Comparison of ENCODE assay signal across 8 mouse cellular contexts in the genomic region with DNA sequence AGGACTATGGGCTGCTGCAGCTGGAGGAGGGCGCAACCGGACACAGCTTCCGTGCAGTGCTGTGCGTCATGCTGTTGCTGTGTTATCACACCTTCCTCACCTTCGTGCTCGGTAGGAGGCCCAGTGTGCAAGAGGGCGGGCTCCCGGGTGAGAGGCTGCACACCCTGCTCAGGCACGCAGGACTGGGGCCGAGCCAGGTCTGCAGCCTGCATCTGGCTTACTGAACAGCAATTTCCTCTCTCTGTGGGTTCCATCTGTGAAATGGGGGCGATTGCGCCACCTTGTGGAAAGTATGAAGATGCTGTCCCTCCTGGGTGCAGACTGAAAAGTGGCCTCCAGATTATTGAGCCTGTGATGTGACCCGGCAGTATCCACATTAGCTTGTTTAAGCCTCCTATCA. TPM values are rescaled to one million over a fixed set of nuclear protein-coding genes. Genes with fewer than 3 reads are reported as not detected.
DNase-seq lines count a peak whose midpoint lies in the region; ATAC-seq and TF ChIP-seq lines count a peak whose summit lies in the region.

No protein-coding gene starts in this region.

- no peak overlapping the region for H3K4me2 ChIP-seq in intestine, postnatal 0 days (replicated peaks; ENCODE audit: low read depth)
- H3K4me2 ChIP-seq in liver, embryonic 14.5 days (ENCODE audit: low read depth) = no peak overlapping the region; the same call in 1 of the 2 replicates
- no peak overlapping the region for H3K4me2 ChIP-seq in neural tube, embryonic 14.5 days (ENCODE audit: low read depth, low read length)

- H3K27ac ChIP-seq in MEL (ENCODE audit: control insufficient read depth, low read depth, low read length) = no peak overlapping the region
- H3K27ac ChIP-seq in intestine, postnatal 0 days (ENCODE audit: low read depth, low read length) = no peak overlapping the region
- no peak overlapping the region for H3K27ac ChIP-seq in liver, embryonic 14.5 days
- H3K27ac ChIP-seq in neural tube, embryonic 14.5 days (ENCODE audit: low read depth, low read length) = no peak overlapping the region

- peak; percentile 8 to 55; a peak in 2 of 4 replicates for TF ChIP-seq EP300 in MEL (IDR thresholded peaks at IDR 0.05; ENCODE audit: low read depth in 1 of 2, low read length in 2 of 2)
- TF ChIP-seq EP300 in liver, embryonic 14.5 days (IDR thresholded peaks at IDR 0.05; ENCODE audit: low read depth) = no peak

- 26% methylated on average over 13 of the region's 13 CpGs for WGBS in intestine, postnatal 0 days
- 29% methylated on average over 13 of the region's 13 CpGs for WGBS in liver, embryonic 14.5 days (ENCODE audit: insufficient replicate concordance)
- 56% methylated on average over 13 of the region's 13 CpGs for WGBS in neural tube, embryonic 14.5 days

- no peaks in the 10 kb centered on the region for H3K79me2 ChIP-seq in MEL (ENCODE audit: control insufficient read depth, insufficient read depth, low read length, poor library complexity)

- TF ChIP-seq POLR2A in MEL (IDR thresholded peaks at IDR 0.05; ENCODE audit: control insufficient read depth in 1 of 2, insufficient read depth in 1 of 2, low read depth in 1 of 2, low read length in 2 of 2, poor library complexity in 1 of 2) = no peak

- ATAC-seq in intestine, postnatal 0 days = peak; percentile 93
- peak; percentile 73 for ATAC-seq in liver, embryonic 14.5 days (ENCODE audit: insufficient read depth)
- ATAC-seq in neural tube, embryonic 14.5 days (ENCODE audit: low read depth) = 0 out of 2 replicates have a peak, but pooled peaks have one; percentile 26

- 0 out of 2 replicates have a peak overlapping the region, but pooled peaks have one; percentile 0 for H3K9ac ChIP-seq in MEL (ENCODE audit: control insufficient read depth, low read depth, low read length, poor library complexity, severe bottlenecking)
- H3K9ac ChIP-seq in intestine, postnatal 0 days (ENCODE audit: low read depth, low read length) = no peak overlapping the region
- no peak overlapping the region for H3K9ac ChIP-seq in liver, embryonic 14.5 days (replicated peaks)
- no peak overlapping the region for H3K9ac ChIP-seq in neural tube, embryonic 14.5 days (replicated peaks; ENCODE audit: low read depth, low read length)

- H3K4me3 ChIP-seq in MEL (ENCODE audit: control insufficient read depth in 1 of 2, insufficient read depth in 1 of 2, low read depth in 2 of 2, low read length in 2 of 2) = peak overlapping the region in 1 of 2 experiments; percentile 6; a peak in 2 of 4 replicates
- no peak overlapping the region for H3K4me3 ChIP-seq in intestine, postnatal 0 days (ENCODE audit: low read depth, low read length)
- H3K4me3 ChIP-seq in liver, embryonic 14.5 days (ENCODE audit: insufficient read depth in 1 of 2, low read depth in 2 of 2, low read length in 2 of 2) = no peak overlapping the region
- no peak overlapping the region for H3K4me3 ChIP-seq in neural tube, embryonic 14.5 days (ENCODE audit: low read depth, low read length)

- peaks cover 0 to 9% of the 10 kb centered on the region in 2 experiments; a peak in 2 of 4 replicates for H3K4me1 ChIP-seq in MEL (ENCODE audit: control insufficient read depth in 1 of 2, insufficient read depth in 2 of 2, low read length in 2 of 2)
- no peaks in the 10 kb centered on the region for H3K4me1 ChIP-seq in intestine, postnatal 0 days (replicated peaks; ENCODE audit: control insufficient read depth, insufficient read depth, low read length)
- peaks cover 15% of the 10 kb centered on the region in 2 experiments; a peak in 3 of 4 replicates for H3K4me1 ChIP-seq in liver, embryonic 14.5 days (replicated peaks; ENCODE audit: control insufficient read depth in 2 of 2, insufficient read depth in 2 of 2, low read length in 1 of 2)
- H3K4me1 ChIP-seq in neural tube, embryonic 14.5 days (ENCODE audit: control insufficient read depth, insufficient read depth, low read length) = no peaks in the 10 kb centered on the region

- H3K9me3 ChIP-seq in MEL (replicated peaks; ENCODE audit: insufficient read depth, low read length) = no peaks in the 10 kb centered on the region
- H3K9me3 ChIP-seq in intestine, postnatal 0 days (ENCODE audit: control insufficient read depth) = no peaks in the 10 kb centered on the region
- H3K9me3 ChIP-seq in liver, embryonic 14.5 days (ENCODE audit: control insufficient read depth, low read length) = no peaks in the 10 kb centered on the region
- H3K9me3 ChIP-seq in neural tube, embryonic 14.5 days (ENCODE audit: control insufficient read depth, low read length) = no peaks in the 10 kb centered on the region

- TF ChIP-seq CTCF in MEL (IDR thresholded peaks at IDR 0.05 in 2 of 3, conservative IDR thresholded peaks at IDR 0.05 in 1 of 3; ENCODE audit: control insufficient read depth in 1 of 3, insufficient read depth in 1 of 3, low read depth in 2 of 3, low read length in 3 of 3, poor library complexity in 1 of 3, severe bottlenecking in 1 of 3) = peak; percentile 67 to 84 (median 75)
- peak; percentile 86 for TF ChIP-seq CTCF in intestine, postnatal 0 days (IDR thresholded peaks at IDR 0.05; ENCODE audit: low read depth)
- peak; percentile 94 for TF ChIP-seq CTCF in liver, embryonic 14.5 days (IDR thresholded peaks at IDR 0.05; ENCODE audit: low read depth)

- DNase-seq in 3T3-L1 (ENCODE audit: low read depth, low spot score) = peak; percentile 69
- DNase-seq in MEL (ENCODE audit: low read depth, low spot score) = peak; percentile 93
- DNase-seq in cerebellum, adult 9-11 months = peak; percentile 68
- DNase-seq in heart, adult 11 months = peak; percentile 96
- peak; percentile 72 to 76 (median 72) for DNase-seq in liver, embryonic 14.5 days (ENCODE audit: low read depth in 3 of 3, low spot score in 3 of 3)
- peak; percentile 59 for DNase-seq in urinary bladder, postnatal 25 days (ENCODE audit: low spot score)

- H3K36me3 ChIP-seq in MEL (ENCODE audit: control insufficient read depth in 1 of 2, insufficient read depth in 2 of 2, low read length in 2 of 2) = no peaks in the 10 kb centered on the region
- H3K36me3 ChIP-seq in intestine, postnatal 0 days (ENCODE audit: control insufficient read depth, insufficient read depth) = no peaks in the 10 kb centered on the region
- no peaks in the 10 kb centered on the region for H3K36me3 ChIP-seq in liver, embryonic 14.5 days (replicated peaks; ENCODE audit: control insufficient read depth, insufficient read depth, low read depth)
- no peaks in the 10 kb centered on the region for H3K36me3 ChIP-seq in neural tube, embryonic 14.5 days (ENCODE audit: control insufficient read depth, insufficient read depth, low read length)

- TF ChIP-seq RAD21 in MEL (IDR thresholded peaks at IDR 0.05; ENCODE audit: low read depth, low read length) = peak; percentile 78

- H3K27me3 ChIP-seq in MEL (ENCODE audit: control insufficient read depth in 1 of 2, insufficient read depth in 2 of 2, low read length in 2 of 2) = no peaks in the 10 kb centered on the region
- H3K27me3 ChIP-seq in intestine, postnatal 0 days (replicated peaks; ENCODE audit: control insufficient read depth, insufficient read depth, low read length) = no peaks in the 10 kb centered on the region
- H3K27me3 ChIP-seq in liver, embryonic 14.5 days (ENCODE audit: control insufficient read depth, insufficient read depth, low read length) = no peaks in the 10 kb centered on the region
- no peaks in the 10 kb centered on the region for H3K27me3 ChIP-seq in neural tube, embryonic 14.5 days (ENCODE audit: control insufficient read depth, insufficient read depth, low read length)

TF ChIP-seq in MEL, 35 proteins besides CTCF, POLR2A, EP300 and RAD21 (continues in another document):
- no peak for TF ChIP-seq CHD2 (IDR thresholded peaks at IDR 0.05; ENCODE audit: low read length)
- TF ChIP-seq BHLHE40 (IDR thresholded peaks at IDR 0.05; ENCODE audit: borderline replicate concordance, low read depth, low read length) = peak; percentile 21; the same call in 1 of the 2 replicates
- no peak for TF ChIP-seq ELF1 (IDR thresholded peaks at IDR 0.05; ENCODE audit: low read depth, low read length)
- TF ChIP-seq ETS1 (IDR thresholded peaks at IDR 0.05; ENCODE audit: low read depth, low read length) = peak; percentile 51
- no peak for TF ChIP-seq USF2 (IDR thresholded peaks at IDR 0.05; ENCODE audit: borderline replicate concordance in 1 of 2, insufficient read depth in 1 of 2, low read depth in 1 of 2, low read length in 2 of 2)
- TF ChIP-seq ZNF384 (IDR thresholded peaks at IDR 0.05; ENCODE audit: low read depth, low read length) = no peak
- TF ChIP-seq NRF1 (IDR thresholded peaks at IDR 0.05; ENCODE audit: insufficient read depth, low read depth, low read length, poor library complexity, severe bottlenecking) = peak; percentile 29; the same call in 1 of the 2 replicates
- peak; percentile 66; the same call in 1 of the 2 replicates for TF ChIP-seq SIN3A (IDR thresholded peaks at IDR 0.05; ENCODE audit: low read length)
- TF ChIP-seq SMC3 (IDR thresholded peaks at IDR 0.05; ENCODE audit: low read depth, low read length) = peak; percentile 83
- no peak for TF ChIP-seq JUND (IDR thresholded peaks at IDR 0.05; ENCODE audit: low read depth, low read length)
- no peak for TF ChIP-seq MEF2A (IDR thresholded peaks at IDR 0.05; ENCODE audit: extremely low read depth, insufficient replicate concordance, low read depth, low read length, poor library complexity, severe bottlenecking)
- no peak for TF ChIP-seq POLR2AphosphoS5 (IDR thresholded peaks at IDR 0.05; ENCODE audit: borderline replicate concordance, low read depth, low read length)
- no peak; the same call in 1 of the 2 replicates for TF ChIP-seq MYB (IDR thresholded peaks at IDR 0.05; ENCODE audit: low read depth, low read length)

RNA-seq across cellular contexts. Expression of a gene that starts 24.4 kb away (rescaled TPM):
- total RNA-seq in MEL (2012; rRNA removed) = 1.8 and 2.8 TPM in 2 replicates
- polyA plus RNA-seq in MEL (2012; ENCODE audit: insufficient read depth in 1 of 2, insufficient read length in 2 of 2, low read depth in 1 of 2, low replicate concordance in 2 of 2, missing spikeins in 1 of 2) = 1 to 10 TPM in 1 of 2 experiments, not detected in 1; 4.2 TPM
- polyA plus RNA-seq in intestine, postnatal 0 days (2015; fragmentation: Nextera tagmentation; extraction: Ambion mirVana) = 6.3 and 7.5 TPM in 2 replicates
- 8.7 and 11.7 TPM in 2 replicates for polyA plus RNA-seq in liver, embryonic 14.5 days (2012; rRNA removed)
- 13.6 and 15.4 TPM in 2 replicates for polyA plus RNA-seq in liver, embryonic 14.5 days (2014; fragmentation: Nextera tagmentation; extraction: Ambion mirVana)
- polyA plus RNA-seq in neural tube, embryonic 14.5 days (2014; fragmentation: Nextera tagmentation; extraction: Ambion mirVana) = 3.2 and 4.9 TPM in 2 replicates

RNA-seq across cellular contexts. Expression of a gene that starts 53.7 kb away (rescaled TPM):
- total RNA-seq in MEL (2012; rRNA removed) = 7.9 and 8.7 TPM in 2 replicates
- 1 to 10 TPM in 1 of 2 experiments, not detected in 1; 8.6 TPM for polyA plus RNA-seq in MEL (2012; ENCODE audit: insufficient read depth in 1 of 2, insufficient read length in 2 of 2, low read depth in 1 of 2, low replicate concordance in 2 of 2, missing spikeins in 1 of 2)
- 36.0 and 39.2 TPM in 2 replicates for polyA plus RNA-seq in intestine, postnatal 0 days (2015; fragmentation: Nextera tagmentation; extraction: Ambion mirVana)
- 13.6 and 22.2 TPM in 2 replicates for polyA plus RNA-seq in liver, embryonic 14.5 days (2012; rRNA removed)
- 39.1 and 40.7 TPM in 2 replicates for polyA plus RNA-seq in liver, embryonic 14.5 days (2014; fragmentation: Nextera tagmentation; extraction: Ambion mirVana)
- polyA plus RNA-seq in neural tube, embryonic 14.5 days (2014; fragmentation: Nextera tagmentation; extraction: Ambion mirVana) = 95.5 and 99.6 TPM in 2 replicates

Comparison
In these comparisons a context has a peak if more than half of its experiments do, and no peak if none do; other contexts are left out.
1. ATAC-seq: peak in every context shown above with its lines; median percentile 93 in intestine, postnatal 0 days; 73 in liver, embryonic 14.5 days; 26 in neural tube, embryonic 14.5 days.